Mouse (Mus musculus) thymus, adult 2 months (tissue): Measurements from ENCODE around the gene Cln5. TPM values are rescaled to one million over a fixed set of nuclear protein-coding genes. Genes with fewer than 3 reads are reported as not detected.

Experiments used
- DNase-seq: peaks from one replicate; pipeline ENCODE4 v3.0.0; 2021
- H3K27ac ChIP-seq: fragments of 200-500 bp; 2 replicates; pipeline ENCODE4 v1.5.1; 2012; ENCODE audit warnings: low read length, control low read depth; ENCODE audit not compliant: control insufficient read depth, insufficient read depth
- H3K27me3 ChIP-seq: fragments of 200-500 bp; 2 replicates; pipeline ENCODE4 v1.6.1; 2012; ENCODE audit warnings: mild to moderate bottlenecking, low read length, moderate library complexity, mixed read lengths; ENCODE audit not compliant: control insufficient read depth, insufficient read depth
- H3K36me3 ChIP-seq: fragments of 200-500 bp; 2 replicates; pipeline ENCODE4 v1.6.1; 2012; ENCODE audit warnings: mild to moderate bottlenecking, low read length, moderate library complexity; ENCODE audit not compliant: control insufficient read depth, insufficient read depth
- H3K4me1 ChIP-seq: fragments of 200-500 bp; replicated peaks from 2 replicates; pipeline ENCODE4 v1.6.1; 2012; ENCODE audit warnings: low read length; ENCODE audit not compliant: control insufficient read depth, insufficient read depth
- H3K4me3 ChIP-seq: fragments of 200-500 bp; 2 replicates; pipeline ENCODE4 v1.5.1; 2012; ENCODE audit warnings: mild to moderate bottlenecking, low read length, control low read depth, moderate library complexity; ENCODE audit not compliant: control insufficient read depth, insufficient read depth
- CTCF ChIP-seq: fragments of 200-500 bp; IDR thresholded peaks from 2 replicates; pipeline ENCODE4 v1.5.1; 2012; ENCODE audit warnings: mild to moderate bottlenecking, control low read depth, low read length, moderate library complexity, borderline replicate concordance; ENCODE audit not compliant: control insufficient read depth, poor library complexity, insufficient read depth; ENCODE audit errors: extremely low read depth
- POLR2A ChIP-seq: fragments of 200-500 bp; IDR thresholded peaks from 2 replicates; pipeline ENCODE4 v1.6.1; 2012; ENCODE audit warnings: mild to moderate bottlenecking, low read length, control low read depth, moderate library complexity; ENCODE audit not compliant: control insufficient read depth, poor library complexity, insufficient read depth; ENCODE audit errors: extremely low read depth
- WGBS: fragments of 180-500 bp; shearing (Covaris S2); methylation state at CpG from one replicate; pipeline ENCODE4 v1.1.7; 2018; 5-methylcytosine and 5-hydroxymethylcytosine counted together
- polyA plus RNA-seq: library from polyadenylated mRNA; depleted of rRNA; stranded (reverse); fragments of >200 nt; gene quantifications from 2 replicates; pipeline ENCODE4 v1.2.3, GENCODE M21; 2012

The Cln5 gene
- polyA plus RNA-seq, 1 experiment = 23.4 TPM

DNA sequence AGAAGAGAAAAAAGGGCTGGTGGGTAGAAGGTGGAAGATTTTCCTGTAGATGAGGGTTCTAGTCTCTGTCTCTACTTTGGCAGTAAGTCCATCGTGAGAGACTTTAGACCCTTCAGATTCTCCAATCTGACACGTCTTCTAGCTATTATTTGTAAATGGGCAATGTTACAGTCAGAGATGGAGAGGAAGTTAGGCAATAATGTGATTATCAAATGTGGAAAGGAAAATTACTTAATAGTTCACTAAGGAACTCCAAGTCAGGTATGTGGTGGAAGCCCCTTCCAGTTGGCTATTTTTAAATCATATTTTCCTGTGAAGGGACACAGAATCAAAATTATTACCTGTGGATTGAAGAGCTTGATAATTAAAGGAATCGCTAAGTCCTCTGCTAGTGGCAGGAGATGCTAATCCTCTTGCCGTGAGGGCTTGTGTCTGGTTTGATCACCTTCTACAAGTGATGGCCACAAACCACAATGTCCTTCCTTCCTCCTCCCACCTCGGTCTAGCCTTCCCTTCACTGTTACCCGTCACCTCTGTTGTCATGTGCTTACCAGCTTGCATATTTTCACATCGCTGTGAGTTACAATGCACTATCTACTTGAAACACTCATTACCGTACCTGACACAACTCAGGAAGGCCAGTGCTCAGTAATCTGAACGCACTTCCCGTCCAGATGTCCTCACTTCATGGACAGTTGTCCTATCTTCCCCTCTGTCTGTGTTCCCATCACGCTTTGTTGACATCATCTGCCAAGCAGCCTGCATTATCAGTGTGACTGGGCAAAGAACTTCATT is 21.5 kb upstream of the Cln5 start:
- Histone ChIP-seq H3K4me1 (peaks cover 8% of the 10 kb centered on the region; the same call in 1 of the 2 replicates), H3K4me3 (no peak overlapping the region), H3K36me3 (no peaks in the 10 kb centered on the region), H3K27ac (no peak overlapping the region), H3K27me3 (no peaks in the 10 kb centered on the region)
- DNase-seq = no peak
- WGBS = 22% methylated on average over 11 of the region's 11 CpGs
- TF ChIP-seq CTCF = no peak
- no peak for TF ChIP-seq POLR2A

DNA sequence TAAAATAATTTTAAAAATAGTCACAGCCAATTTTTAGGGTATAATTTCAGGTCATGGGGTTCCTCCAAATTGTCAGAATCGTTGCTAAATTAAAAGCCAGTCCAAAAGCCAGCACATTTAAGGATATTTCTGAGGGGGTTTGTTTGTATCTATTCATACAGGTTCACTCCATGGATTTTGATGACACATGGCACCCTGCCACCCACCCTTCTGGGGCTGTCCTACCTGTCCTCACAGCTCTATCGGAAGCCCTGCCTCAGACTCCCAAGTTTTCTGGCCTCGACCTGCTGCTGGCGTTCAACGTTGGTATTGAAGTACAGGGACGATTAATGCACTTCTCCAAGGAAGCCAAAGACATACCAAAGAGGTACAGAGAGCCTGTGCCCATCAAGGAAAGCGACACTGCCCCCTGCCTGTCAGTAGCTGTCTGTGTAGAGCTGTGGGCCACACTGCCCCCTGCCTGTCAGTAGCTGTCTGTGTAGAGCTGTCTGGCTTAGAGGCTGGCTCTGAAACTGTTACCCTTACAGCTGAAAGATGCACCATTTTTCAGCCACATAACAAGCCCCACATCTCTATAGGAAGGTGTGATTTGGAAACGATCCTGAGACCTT is 18.8 kb upstream of the Cln5 start:
- Histone ChIP-seq H3K27ac (no peak overlapping the region), H3K4me1 (peaks cover 8% of the 10 kb centered on the region; the same call in 1 of the 2 replicates), H3K27me3 (no peaks in the 10 kb centered on the region), H3K36me3 (no peaks in the 10 kb centered on the region), H3K4me3 (no peak overlapping the region)
- no peak for TF ChIP-seq POLR2A
- TF ChIP-seq CTCF = peak; percentile 98
- WGBS = 24% methylated on average over 8 of the region's 8 CpGs
- peak; percentile 86 for DNase-seq

DNA sequence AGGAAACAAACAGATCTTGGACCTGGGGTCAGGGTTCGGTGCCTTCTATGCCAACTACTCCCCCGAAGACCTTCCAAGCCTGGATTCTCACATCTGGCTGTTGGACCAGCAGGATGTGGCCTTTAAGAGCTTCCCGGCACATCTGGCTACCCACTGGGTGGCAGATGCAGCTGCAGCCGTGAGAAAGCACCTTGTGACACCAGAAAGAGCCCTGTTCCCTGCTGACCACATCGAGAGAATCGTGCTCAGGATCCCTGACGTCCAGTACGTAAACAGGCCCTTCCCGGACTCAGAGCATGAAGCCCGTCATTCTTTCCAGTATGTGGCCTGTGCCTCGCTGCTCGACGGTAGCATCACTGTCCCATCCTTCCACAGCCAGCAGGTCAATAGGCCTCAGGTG is 15.3 kb upstream of the Cln5 start:
- no peak overlapping the region for H3K4me3 ChIP-seq
- no peaks in the 10 kb centered on the region for H3K27me3 ChIP-seq
- H3K4me1 ChIP-seq = no peaks in the 10 kb centered on the region
- WGBS = 92% methylated on average over 13 of the region's 13 CpGs
- no peak overlapping the region for H3K27ac ChIP-seq
- no peak for DNase-seq
- no peaks in the 10 kb centered on the region for H3K36me3 ChIP-seq
- TF ChIP-seq POLR2A (no peak), CTCF (no peak)

DNA sequence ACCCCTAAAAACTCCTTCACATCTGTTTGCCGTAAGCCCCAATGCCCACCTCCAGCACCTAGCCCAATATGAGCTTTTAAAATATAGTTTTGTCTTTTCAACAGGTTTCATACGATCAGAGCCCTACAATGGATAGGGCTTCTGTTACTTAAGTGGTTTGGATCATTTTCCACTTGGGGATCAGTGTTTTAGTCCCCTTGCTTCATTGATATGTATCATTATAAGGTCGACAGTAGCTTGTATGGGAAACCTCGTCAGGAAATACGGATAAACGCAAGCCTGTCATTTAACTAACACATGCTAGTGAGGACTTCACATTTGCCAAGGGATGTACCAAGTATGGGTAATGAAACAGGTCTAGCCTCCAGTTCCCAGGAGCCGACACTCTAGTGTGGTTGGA is 13.4 kb upstream of the Cln5 start:
- no peak for DNase-seq
- H3K27me3 ChIP-seq = no peaks in the 10 kb centered on the region
- 98% methylated on average over 7 of the region's 7 CpGs for WGBS
- H3K27ac ChIP-seq = no peak overlapping the region
- no peak overlapping the region for H3K4me3 ChIP-seq
- TF ChIP-seq POLR2A = no peak
- no peak for TF ChIP-seq CTCF
- H3K36me3 ChIP-seq = no peaks in the 10 kb centered on the region
- no peaks in the 10 kb centered on the region for H3K4me1 ChIP-seq

DNA sequence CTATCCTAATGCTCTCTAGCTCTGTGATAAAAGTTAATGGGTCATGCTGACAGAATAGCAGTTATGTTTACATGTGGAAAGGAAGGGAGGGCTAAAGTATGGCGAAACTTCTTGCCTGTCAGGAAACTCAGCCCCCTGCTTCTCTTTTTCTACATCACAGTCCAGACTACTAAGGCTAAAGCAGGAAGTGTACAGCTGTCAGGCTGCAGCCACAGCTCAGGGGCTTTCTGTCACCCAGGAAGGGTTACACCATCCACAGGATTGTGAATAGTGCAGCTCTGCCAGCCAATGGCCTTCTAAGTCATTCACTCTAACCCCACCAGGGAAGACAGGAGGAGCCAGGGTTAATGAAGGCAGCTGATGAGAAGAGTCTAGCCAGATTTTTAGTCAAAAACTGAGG is 11.0 kb upstream of the Cln5 start:
- no peak overlapping the region for H3K27ac ChIP-seq
- WGBS = 21% methylated on average over 1 of the region's 1 CpGs
- TF ChIP-seq CTCF (no peak), POLR2A (no peak)
- H3K36me3 ChIP-seq = no peaks in the 10 kb centered on the region
- H3K27me3 ChIP-seq = no peaks in the 10 kb centered on the region
- DNase-seq = no peak
- no peak overlapping the region for H3K4me3 ChIP-seq
- no peaks in the 10 kb centered on the region for H3K4me1 ChIP-seq

DNA sequence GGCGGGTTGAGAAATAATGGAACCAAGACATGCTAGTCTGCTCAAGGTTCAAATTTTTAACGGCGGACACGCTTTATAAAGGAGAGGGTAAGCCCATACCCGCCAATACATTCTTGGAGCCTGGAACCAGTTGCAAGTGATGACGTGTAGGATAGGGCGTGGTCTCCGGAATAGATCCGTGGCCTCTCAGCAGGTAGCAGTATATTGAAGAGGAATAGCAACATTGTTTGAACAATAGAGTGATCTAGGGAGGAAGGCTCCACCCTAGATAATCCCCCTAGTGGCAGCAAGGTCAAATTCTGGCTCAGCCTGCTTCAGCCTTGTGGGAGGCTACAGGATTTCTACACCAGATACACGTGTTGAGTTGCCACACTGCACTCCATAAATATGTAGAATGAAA is 10.5 kb upstream of the Cln5 start:
- no peak for TF ChIP-seq CTCF
- no peak for TF ChIP-seq POLR2A
- Histone ChIP-seq H3K4me3 (no peak overlapping the region), H3K36me3 (no peaks in the 10 kb centered on the region), H3K27me3 (no peaks in the 10 kb centered on the region), H3K4me1 (no peaks in the 10 kb centered on the region), H3K27ac (no peak overlapping the region; the same call in 1 of the 2 replicates)
- WGBS = 87% methylated on average over 10 of the region's 10 CpGs
- no peak for DNase-seq
